Mouse (Mus musculus) midbrain, embryonic 14.5 days (tissue): ENCODE data around the gene Lgals3bp. TPM values are rescaled to one million over a fixed set of nuclear protein-coding genes. Genes with fewer than 3 reads are reported as not detected.

Source experiments
- ATAC-seq: fragments of 200-750 bp; cut with Nextera tagmentation; 2 replicates; pipeline ENCODE4 v1.8.0; 2017; ENCODE audit warnings: moderate number of reproducible peaks, moderate library complexity; ENCODE audit not compliant: low FRiP score, low TSS enrichment
- DNase-seq: peaks from one replicate; pipeline ENCODE4 v3.0.0-alpha.2; 2015
- H3K27ac ChIP-seq: fragments of 300-500 bp; sonication (generic); replicated peaks from 2 replicates; pipeline ENCODE4 v1.5.1; 2014; ENCODE audit warnings: mild to moderate bottlenecking, low read depth, low read length, moderate library complexity
- H3K27me3 ChIP-seq: fragments of 300-500 bp; sonication (generic); 2 replicates; pipeline ENCODE4 v1.6.1; 2014; ENCODE audit warnings: low read length, control low read depth, mixed read lengths; ENCODE audit not compliant: control insufficient read depth, insufficient read depth
- H3K36me3 ChIP-seq: fragments of 300-500 bp; sonication (generic); 2 replicates; pipeline ENCODE4 v1.6.1; 2014; ENCODE audit warnings: low read length, control low read depth; ENCODE audit not compliant: control insufficient read depth, insufficient read depth
- H3K4me1 ChIP-seq: fragments of 300-500 bp; sonication (generic); 2 replicates; pipeline ENCODE4 v1.6.1; 2014; ENCODE audit warnings: mild to moderate bottlenecking, antibody characterized with exemption, low read length, control low read depth; ENCODE audit not compliant: control insufficient read depth, insufficient read depth
- H3K4me2 ChIP-seq: fragments of 300-500 bp; sonication (generic); 2 replicates; pipeline ENCODE4 v1.6.1; 2014; ENCODE audit warnings: mild to moderate bottlenecking, low read length, moderate library complexity
- H3K4me3 ChIP-seq: fragments of 300-500 bp; sonication (generic); replicated peaks from 2 replicates; pipeline ENCODE4 v1.5.1; 2014; ENCODE audit warnings: low read depth, low read length
- H3K9ac ChIP-seq: fragments of 300-500 bp; sonication (generic); replicated peaks from 2 replicates; pipeline ENCODE4 v1.6.1; 2014; ENCODE audit warnings: mild to moderate bottlenecking, low read length, moderate library complexity
- H3K9me3 ChIP-seq: fragments of 300-500 bp; sonication (generic); 2 replicates; pipeline ENCODE4 v1.6.1; 2016; ENCODE audit warnings: low read length, control low read depth, mixed read lengths; ENCODE audit not compliant: control insufficient read depth
- WGBS: fragments of 180-500 bp; shearing (Covaris S2); extraction: QIAGEN DNeasy Blood & Tissue Kit; methylation state at CpG from one replicate; pipeline ENCODE4 v1.1.7; 2014; 5-methylcytosine and 5-hydroxymethylcytosine counted together
- polyA plus RNA-seq: library from polyadenylated mRNA; unstranded; fragments of >200 nt; fragmentation: Nextera tagmentation; extraction: Ambion mirVana; gene quantifications from 2 replicates; pipeline ENCODE4 v1.2.1, GENCODE M21; 2014

The Lgals3bp gene
- polyA plus RNA-seq, 1 experiment from 2014 or later: 5.5 TPM

- H3K9me3 ChIP-seq: no peaks in the 10 kb centered on the region
- H3K36me3 ChIP-seq: no peaks in the 10 kb centered on the region
- no peak overlapping the region for H3K4me2 ChIP-seq
- H3K27ac ChIP-seq: no peak overlapping the region
- DNase-seq (no peak), ATAC-seq (no peak)
- no peaks in the 10 kb centered on the region for H3K4me1 ChIP-seq
- H3K9ac ChIP-seq: no peak overlapping the region
- no peak overlapping the region for H3K4me3 ChIP-seq
- WGBS: 90% methylated on average over 5 of the region's 5 CpGs
- no peaks in the 10 kb centered on the region for H3K27me3 ChIP-seq
Observed at GRCm38 (mm10) chr11:118375881-118376280, 26.0 kb downstream of the Lgals3bp start.

DNA sequence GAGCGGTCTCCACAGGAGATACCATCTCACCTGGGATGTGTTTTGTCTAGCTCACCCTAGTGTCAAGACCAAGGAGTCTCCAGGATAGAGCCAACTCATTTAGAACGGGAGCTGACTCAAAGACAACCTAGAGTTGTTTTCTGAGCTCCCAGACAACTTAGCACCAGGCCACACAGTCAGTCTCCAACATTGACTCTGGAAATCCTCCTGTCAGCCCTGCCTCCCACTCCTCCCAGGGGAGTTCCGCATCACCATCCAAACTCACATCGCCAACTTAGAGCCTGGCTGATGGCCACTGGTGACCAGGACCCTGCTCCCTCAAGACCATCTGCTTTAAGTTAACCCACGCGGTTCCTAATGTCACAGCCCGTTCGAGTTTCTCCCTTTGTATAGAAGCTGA, 26.4 kb downstream of the Lgals3bp start:
- Histone ChIP-seq H3K27ac (no peak overlapping the region), H3K36me3 (no peaks in the 10 kb centered on the region), H3K27me3 (no peaks in the 10 kb centered on the region), H3K4me3 (no peak overlapping the region), H3K4me1 (no peaks in the 10 kb centered on the region), H3K9ac (no peak overlapping the region), H3K4me2 (no peak overlapping the region), H3K9me3 (no peaks in the 10 kb centered on the region)
- 93% methylated on average over 8 of the region's 8 CpGs for WGBS
- no peak for ATAC-seq
- no peak for DNase-seq

GRCm38 (mm10) chr11:118375006-118375405, 26.9 kb downstream of the Lgals3bp start:
- Histone ChIP-seq H3K4me1 (no peaks in the 10 kb centered on the region), H3K27me3 (no peaks in the 10 kb centered on the region), H3K4me2 (no peak overlapping the region), H3K4me3 (no peak overlapping the region), H3K9ac (no peak overlapping the region), H3K27ac (no peak overlapping the region), H3K36me3 (no peaks in the 10 kb centered on the region), H3K9me3 (no peaks in the 10 kb centered on the region)
- no peak for ATAC-seq
- DNase-seq: peak; percentile 61

- Histone ChIP-seq H3K36me3 (no peaks in the 10 kb centered on the region), H3K9ac (no peak overlapping the region), H3K4me1 (no peaks in the 10 kb centered on the region), H3K9me3 (no peaks in the 10 kb centered on the region), H3K4me2 (no peak overlapping the region), H3K4me3 (no peak overlapping the region), H3K27ac (no peak overlapping the region), H3K27me3 (no peaks in the 10 kb centered on the region)
- no peak for DNase-seq
- WGBS: 66% methylated on average over 5 of the region's 5 CpGs
- ATAC-seq: no peak
Observed at GRCm38 (mm10) chr11:118374506-118374905, 27.4 kb downstream of the Lgals3bp start.

GRCm38 (mm10) chr11:118372641-118373040, 29.3 kb downstream of the Lgals3bp start:
- Histone ChIP-seq H3K9me3 (no peaks in the 10 kb centered on the region), H3K4me3 (no peak overlapping the region), H3K4me1 (no peaks in the 10 kb centered on the region), H3K27me3 (no peaks in the 10 kb centered on the region), H3K27ac (no peak overlapping the region), H3K4me2 (no peak overlapping the region), H3K36me3 (no peaks in the 10 kb centered on the region), H3K9ac (no peak overlapping the region)
- no peak for DNase-seq
- 53% methylated on average over 7 of the region's 7 CpGs for WGBS
- no peak for ATAC-seq

- H3K4me2 ChIP-seq: no peak overlapping the region
- H3K27ac ChIP-seq: no peak overlapping the region
- no peaks in the 10 kb centered on the region for H3K27me3 ChIP-seq
- no peak overlapping the region for H3K4me3 ChIP-seq
- 92% methylated on average over 7 of the region's 7 CpGs for WGBS
- no peaks in the 10 kb centered on the region for H3K4me1 ChIP-seq
- no peaks in the 10 kb centered on the region for H3K9me3 ChIP-seq
- ATAC-seq (no peak), DNase-seq (no peak)
- H3K36me3 ChIP-seq: no peaks in the 10 kb centered on the region
- H3K9ac ChIP-seq: no peak overlapping the region
Observed at GRCm38 (mm10) chr11:118371876-118372275, 30.0 kb downstream of the Lgals3bp start.

GRCm38 (mm10) chr11:118369657-118370056, 32.2 kb downstream of the Lgals3bp start:
- Histone ChIP-seq H3K27me3 (no peaks in the 10 kb centered on the region), H3K27ac (no peak overlapping the region), H3K9me3 (no peaks in the 10 kb centered on the region), H3K4me2 (no peak overlapping the region), H3K4me1 (no peaks in the 10 kb centered on the region), H3K36me3 (no peaks in the 10 kb centered on the region), H3K9ac (no peak overlapping the region), H3K4me3 (no peak overlapping the region)
- no peak for ATAC-seq
- 80% methylated on average over 8 of the region's 8 CpGs for WGBS
- DNase-seq: no peak

GRCm38 (mm10) chr11:118369251-118369650, 32.6 kb downstream of the Lgals3bp start:
- Histone ChIP-seq H3K4me2 (no peak overlapping the region), H3K9me3 (no peaks in the 10 kb centered on the region), H3K27ac (no peak overlapping the region), H3K27me3 (no peaks in the 10 kb centered on the region), H3K36me3 (no peaks in the 10 kb centered on the region), H3K9ac (no peak overlapping the region), H3K4me3 (no peak overlapping the region), H3K4me1 (no peaks in the 10 kb centered on the region)
- WGBS: 88% methylated on average over 5 of the region's 5 CpGs
- DNase-seq (no peak), ATAC-seq (no peak)

DNA sequence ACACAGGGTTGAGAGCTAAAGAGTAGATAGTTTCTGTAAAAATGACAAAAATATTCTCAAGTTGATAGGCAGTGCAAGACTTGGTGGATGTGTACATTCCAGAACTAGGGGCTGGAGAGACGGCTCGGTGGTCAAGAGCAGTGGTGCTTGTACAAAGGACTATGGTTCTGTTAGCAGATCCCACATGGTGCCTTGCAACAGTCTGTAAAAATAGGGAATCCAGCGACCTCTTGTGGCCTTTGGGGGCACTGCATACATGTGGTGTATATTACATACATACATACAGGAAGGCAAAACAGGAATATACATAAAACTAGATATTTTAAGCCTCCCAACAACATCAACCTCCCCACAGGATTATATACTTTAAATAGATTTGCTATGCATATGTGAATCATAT, 33.6 kb downstream of the Lgals3bp start:
- no peaks in the 10 kb centered on the region for H3K4me1 ChIP-seq
- ATAC-seq: no peak
- no peak overlapping the region for H3K9ac ChIP-seq
- WGBS: 60% methylated on average over 3 of the region's 3 CpGs
- H3K27me3 ChIP-seq: no peaks in the 10 kb centered on the region
- H3K4me3 ChIP-seq: no peak overlapping the region
- no peak overlapping the region for H3K27ac ChIP-seq
- H3K36me3 ChIP-seq: no peaks in the 10 kb centered on the region
- no peak overlapping the region for H3K4me2 ChIP-seq
- DNase-seq: no peak
- no peaks in the 10 kb centered on the region for H3K9me3 ChIP-seq
